Mouse (Mus musculus): Measurements from ENCODE around the gene Spns3. TPM values are rescaled to one million over a fixed set of nuclear protein-coding genes. Genes with fewer than 3 reads are reported as not detected.
"Not testable (repeated sequence)": the region's sequence is repeated elsewhere in the genome, so short reads cannot be mapped to it uniquely, and the experiment has no call there.

Spns3 gene
- total RNA-seq, 2 experiments from 2014 or later, result 0.21 to 0.28 TPM

- DNase-seq (ENCODE audit: low spot score in 2 of 2), result no peak
Measured at GRCm38 (mm10) chr11:72560661-72561060, 10.4 kb upstream of the Spns3 start.

DNA sequence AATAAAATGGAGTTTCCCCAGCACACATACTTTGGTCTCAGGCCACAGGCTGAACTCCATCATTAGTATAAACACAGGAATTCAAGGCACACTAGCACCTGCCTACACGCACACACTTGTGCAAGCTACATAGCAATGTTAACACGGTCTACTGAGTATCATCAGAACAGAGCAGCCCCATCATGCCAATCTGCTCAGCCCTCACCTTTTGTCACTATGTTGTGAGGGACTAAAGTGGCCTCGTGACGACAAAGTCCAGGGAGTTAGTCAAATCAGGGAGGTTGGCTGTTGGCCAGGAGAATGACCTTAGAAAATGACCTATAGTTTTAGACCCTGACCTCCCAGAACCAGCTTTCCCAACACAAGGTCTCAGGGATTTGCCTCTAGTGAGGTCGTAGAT, 7.8 kb upstream of the Spns3 start:
- no peak for DNase-seq (ENCODE audit: low spot score in 2 of 2)

GRCm38 (mm10) chr11:72556953-72557352, 6.6 kb upstream of the Spns3 start:
- no peak for DNase-seq (ENCODE audit: low spot score in 2 of 2)

DNA sequence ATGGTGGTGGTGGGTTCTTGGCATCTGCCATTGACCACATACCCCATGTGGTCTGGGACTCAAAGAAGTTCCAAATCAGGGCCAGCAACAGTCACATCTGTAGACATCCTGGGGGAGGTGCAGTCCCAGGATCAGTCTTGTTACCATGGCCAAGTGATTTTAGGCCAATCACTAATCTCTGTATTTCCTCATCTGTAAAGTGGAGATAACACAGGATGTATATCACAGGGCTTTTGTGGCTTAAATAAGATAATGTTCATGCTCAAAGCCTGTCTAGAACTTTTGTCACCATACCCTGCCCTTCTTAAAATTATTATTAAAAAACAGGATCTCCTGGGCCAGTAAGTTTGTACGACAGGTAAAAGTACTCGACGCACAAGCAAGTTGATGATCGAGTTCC, 6.2 kb upstream of the Spns3 start:
- no peak for DNase-seq (ENCODE audit: low spot score in 2 of 2)

DNA sequence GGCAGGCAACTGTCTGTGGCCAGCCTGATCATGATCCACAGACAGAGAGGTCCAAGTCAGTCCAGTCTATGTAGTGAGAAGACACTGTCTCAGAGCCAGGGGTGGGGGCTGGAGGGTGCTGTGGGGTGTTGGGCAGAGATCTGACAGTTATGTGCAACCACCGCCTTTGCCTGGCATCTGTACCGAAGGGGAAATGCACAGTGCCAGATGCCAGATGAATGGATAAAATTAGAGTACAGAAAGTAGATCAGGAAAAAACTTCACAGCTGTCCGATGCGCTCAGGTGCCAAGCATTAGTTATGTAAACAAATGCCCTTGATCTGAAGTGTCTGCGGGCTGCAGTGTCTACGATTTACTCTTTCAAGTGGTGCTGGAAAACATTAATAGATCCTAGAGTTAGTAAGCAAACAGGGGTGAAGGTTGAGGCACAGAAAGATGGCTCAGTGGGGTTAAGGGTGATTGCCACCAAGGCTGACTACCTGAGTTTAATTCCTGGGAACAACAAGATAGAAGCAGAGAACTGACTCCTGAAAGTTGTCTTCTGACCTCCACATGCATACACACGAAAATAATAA, 1.3 kb upstream of the Spns3 start:
- DNase-seq (ENCODE audit: low spot score in 2 of 2), result no peak

GRCm38 (mm10) chr11:72547181-72547580, 3.1 kb downstream of the Spns3 start:
- DNase-seq (ENCODE audit: low spot score in 2 of 2), result no peak

DNA sequence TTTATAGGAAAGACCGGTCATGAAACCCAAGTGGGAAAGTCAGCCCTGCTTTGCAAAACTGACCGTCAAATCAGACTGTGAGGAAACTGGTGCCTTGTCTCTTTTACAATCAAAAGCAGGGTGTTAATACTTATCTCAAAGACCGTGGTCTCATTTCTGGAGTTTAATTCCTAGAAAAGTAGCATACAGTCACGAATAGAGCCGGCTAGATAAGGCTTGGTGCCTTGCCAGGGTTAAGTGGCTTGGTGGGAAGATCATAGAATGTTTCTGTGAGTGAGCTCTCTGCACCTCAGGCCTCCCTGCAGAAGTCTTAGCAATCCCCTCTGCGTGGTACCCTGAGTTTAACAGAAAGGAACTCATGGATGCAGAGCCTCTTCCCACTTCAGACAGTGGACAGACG, 5.6 kb downstream of the Spns3 start:
- no peak for DNase-seq (ENCODE audit: low spot score in 2 of 2)

GRCm38 (mm10) chr11:72543692-72544091, 6.6 kb downstream of the Spns3 start:
- not testable (repeated sequence) for DNase-seq (ENCODE audit: low spot score in 2 of 2)

DNA sequence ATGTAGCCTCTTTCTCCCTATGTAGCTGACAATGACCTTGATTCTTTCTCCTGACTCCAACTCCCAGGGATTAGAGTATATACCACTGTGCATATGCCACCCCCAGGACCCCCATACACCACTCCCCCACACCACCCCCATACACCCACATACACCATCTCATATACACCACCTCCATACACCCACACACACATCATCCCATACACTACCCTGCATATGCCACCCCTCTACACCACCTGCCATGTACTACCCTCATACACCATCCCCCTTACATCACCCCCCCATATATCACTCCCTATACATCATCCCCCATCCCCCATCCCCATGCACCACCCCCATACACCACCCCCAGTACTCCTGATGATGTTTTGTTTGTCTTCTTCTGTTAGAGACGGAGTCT, 7.7 kb downstream of the Spns3 start:
- DNase-seq (ENCODE audit: low spot score in 2 of 2), result no peak

DNA sequence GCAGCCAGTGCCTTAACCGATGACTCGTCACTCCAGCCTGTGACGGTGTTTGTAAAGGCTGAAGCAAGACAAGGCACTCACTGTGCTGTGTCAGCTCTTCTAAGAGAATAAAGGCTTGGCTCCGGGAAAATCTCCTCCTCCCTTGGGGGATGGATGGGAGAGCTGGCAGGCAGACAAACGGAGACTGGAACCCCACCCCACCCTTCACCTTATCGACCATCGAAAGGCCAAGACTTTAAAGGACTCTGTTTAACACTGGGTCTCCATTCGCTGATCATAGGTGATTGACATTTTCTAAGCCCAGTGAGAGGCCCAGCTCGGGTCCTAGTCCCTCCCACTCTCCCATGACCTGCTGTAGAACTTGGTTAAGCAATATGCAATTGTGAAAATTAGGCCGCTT, 8.4 kb downstream of the Spns3 start:
- DNase-seq (ENCODE audit: low spot score in 2 of 2), result no peak

DNA sequence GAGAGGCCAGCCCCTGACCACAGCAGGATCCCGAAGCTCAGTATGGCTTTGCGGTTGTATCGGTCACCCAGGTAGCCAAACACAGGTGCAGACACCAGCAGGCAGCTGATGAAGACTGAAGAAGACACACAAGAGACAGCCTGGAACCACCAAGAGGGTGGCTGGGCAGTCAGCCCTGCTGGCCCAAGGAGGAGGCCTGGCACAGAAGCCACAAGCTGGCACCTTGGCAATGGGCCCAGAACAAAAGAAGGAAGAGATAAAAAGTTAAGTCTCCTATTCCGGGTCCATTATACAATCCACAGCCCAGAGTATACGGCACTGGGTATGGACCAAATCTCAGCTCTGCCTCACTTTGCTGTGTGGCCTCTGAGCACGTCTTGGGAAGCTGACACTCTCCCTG, 9.9 kb downstream of the Spns3 start:
- DNase-seq (ENCODE audit: low spot score in 2 of 2), result no peak

DNA sequence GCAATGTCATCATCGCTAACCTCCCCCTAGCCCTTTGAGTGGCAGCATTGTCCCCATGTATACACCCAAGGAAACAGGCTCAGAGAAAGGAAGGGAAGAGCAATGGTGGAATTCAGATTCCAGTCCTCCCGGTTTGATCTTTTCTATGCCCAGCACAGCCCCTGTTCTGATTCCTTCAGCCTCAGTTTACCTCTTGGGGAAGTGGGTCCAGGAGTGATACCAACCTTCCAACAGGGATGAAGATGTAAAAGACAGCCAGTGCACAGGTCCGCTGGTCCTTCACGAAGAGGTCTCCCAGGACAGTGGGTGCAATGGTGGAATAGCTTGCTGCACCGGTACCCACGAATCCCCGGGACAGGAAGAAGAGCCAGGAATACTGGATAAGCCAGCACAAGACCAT, 11.5 kb downstream of the Spns3 start:
- no peak for DNase-seq (ENCODE audit: low spot score in 2 of 2)

DNA sequence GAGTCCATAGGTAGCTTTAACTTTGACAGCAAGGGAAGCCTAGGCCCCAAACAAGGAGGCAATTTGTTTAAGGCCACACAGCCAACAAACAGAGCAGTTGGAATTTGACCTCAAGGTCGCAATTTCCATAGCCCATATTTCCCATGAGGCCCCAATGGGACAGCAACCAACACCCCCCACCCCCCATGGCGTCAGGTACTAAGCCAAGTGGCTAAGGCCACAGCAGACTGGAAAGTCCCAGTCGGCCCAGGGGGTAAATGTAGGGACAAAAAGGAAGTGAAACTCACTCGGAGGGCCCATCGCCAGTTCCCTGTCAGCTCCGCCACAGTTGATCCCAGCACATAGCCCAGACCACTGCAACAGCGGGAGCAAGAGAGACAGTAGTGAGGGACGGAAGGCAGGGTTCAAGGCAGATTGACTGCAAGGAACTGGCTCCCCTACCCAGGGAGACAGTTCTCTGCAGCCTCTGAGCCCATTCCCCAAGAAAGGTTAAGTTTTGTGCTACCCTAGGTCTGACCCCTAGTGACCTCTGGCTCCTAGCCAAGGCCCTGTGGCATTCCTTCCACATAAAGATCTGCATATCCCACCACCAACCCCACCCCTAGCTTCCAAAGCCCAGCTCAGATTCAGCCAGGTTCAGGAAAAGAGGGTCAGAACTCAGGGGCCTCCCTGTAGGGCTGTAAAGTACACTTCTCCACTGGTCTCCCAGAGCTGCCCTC, 12.1 kb downstream of the Spns3 start:
- DNase-seq (ENCODE audit: low spot score in 2 of 2), result no peak

- DNase-seq (ENCODE audit: low spot score in 2 of 2), result no peak
Measured at GRCm38 (mm10) chr11:72537503-72537902, 12.8 kb downstream of the Spns3 start.

DNA sequence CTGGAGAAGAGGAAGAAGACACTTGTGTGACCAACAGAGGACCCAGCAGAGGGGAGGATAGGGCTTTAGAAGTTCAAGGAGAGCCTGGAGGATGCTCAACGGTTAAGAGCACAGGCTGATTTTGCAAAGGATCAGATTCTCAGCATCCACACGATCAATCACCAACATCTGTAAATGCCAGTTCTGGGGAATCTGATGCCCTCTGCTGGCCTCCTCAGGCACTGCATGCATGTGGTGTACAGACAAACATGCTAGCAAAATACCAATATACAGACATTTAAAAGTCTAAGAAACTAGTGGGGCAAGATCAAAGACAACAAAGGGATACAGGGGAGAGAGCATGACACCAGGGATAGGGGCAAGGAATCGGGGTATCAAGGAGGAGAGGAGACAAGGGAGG, 14.8 kb downstream of the Spns3 start:
- no peak for DNase-seq (ENCODE audit: low spot score in 2 of 2)

DNA sequence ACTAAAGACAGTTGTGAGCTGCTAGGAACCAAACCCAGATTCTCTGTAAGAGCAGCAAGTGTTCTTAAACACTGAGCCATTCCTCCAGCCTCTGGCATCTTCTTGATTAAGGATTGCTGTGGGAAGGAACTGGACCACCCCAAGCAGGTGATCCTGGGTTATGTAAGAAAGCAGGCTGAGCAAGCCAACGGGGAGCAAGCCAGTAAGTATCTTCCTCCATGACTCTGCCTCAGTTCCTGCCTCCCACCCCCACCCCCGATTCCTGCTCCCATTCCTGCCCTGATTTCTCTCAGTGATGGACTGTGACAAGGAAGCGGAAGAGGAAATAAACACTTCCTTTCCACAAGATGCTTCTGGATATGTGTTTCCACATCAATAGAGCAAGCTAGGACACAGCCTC, 17.4 kb downstream of the Spns3 start:
- DNase-seq (ENCODE audit: low spot score in 2 of 2), result no peak

DNA sequence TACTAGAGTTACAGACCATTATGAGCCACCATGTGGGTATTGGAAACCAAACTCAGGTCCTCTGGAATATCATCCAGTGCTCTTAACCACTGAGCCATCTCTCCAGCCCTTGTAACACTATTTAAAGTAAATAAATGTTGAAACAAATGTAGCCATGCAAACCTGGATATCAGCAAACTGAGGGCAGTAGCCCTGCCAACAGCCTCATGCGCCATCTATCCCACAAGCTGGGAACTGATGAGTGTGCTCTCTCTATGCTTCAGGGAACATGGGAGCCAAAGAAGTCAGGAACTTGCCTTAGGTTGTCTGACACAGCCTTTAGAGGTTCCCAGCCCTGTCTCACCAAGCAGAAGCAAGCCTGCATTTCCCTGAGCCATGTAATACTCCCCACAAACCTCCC, 18.7 kb downstream of the Spns3 start:
- no peak for DNase-seq (ENCODE audit: low spot score in 2 of 2)

GRCm38 (mm10) chr11:72531144-72531543, 19.2 kb downstream of the Spns3 start:
- no peak for DNase-seq (ENCODE audit: low spot score in 2 of 2)

DNA sequence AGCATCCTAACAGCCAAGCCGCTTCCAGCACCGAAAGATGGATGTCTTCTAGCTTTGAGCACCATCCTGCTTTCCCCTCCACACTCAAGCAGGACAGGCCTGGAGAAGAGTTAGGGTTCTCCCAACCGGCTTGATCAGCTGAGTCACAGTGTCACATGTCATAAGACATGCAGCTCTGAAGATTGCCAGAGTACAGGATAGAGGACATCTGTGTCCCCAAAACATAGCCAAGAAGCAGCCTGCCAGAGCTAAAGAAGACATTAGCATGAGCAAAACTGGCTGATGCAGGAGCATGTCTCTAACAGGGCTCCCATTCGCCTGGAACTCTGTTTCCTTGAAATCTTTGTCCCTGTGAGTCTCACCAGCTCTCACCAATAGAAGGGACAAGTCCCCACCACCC, 24.1 kb downstream of the Spns3 start:
- DNase-seq (ENCODE audit: low spot score in 2 of 2), result no peak

GRCm38 (mm10) chr11:72523711-72524110, 26.6 kb downstream of the Spns3 start:
- DNase-seq (ENCODE audit: low spot score in 2 of 2), result no peak

DNA sequence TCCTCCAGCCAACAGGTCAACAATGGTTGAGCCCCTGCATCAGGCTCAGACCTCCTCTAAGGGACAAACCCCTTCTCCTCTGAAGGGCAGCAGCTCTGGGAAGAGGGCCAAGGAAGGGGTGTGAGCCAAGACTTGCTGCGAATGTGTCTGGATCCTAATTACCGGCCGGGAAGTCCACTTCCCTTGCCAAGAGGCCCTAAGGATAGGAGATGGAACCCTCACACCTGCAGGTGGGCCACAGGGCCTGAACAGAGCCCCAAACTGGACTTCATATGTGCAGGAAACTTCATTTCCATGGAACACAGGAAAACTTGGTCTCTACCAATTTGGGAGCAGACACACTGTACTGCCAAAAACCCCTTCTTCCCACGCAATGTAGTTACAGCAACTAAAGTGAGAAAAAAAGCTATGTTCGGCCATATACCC, 27.7 kb downstream of the Spns3 start:
- DNase-seq (ENCODE audit: low spot score in 2 of 2), result peak; percentile 39

- no peak for DNase-seq (ENCODE audit: low spot score in 2 of 2)
Measured at GRCm38 (mm10) chr11:72521598-72522541, 28.4 kb downstream of the Spns3 start.
